Mouse (Mus musculus) ES-Bruce4 (cell line): ENCODE results near the gene Clic4. TPM values are rescaled to one million over a fixed set of nuclear protein-coding genes. Genes with fewer than 3 reads are reported as not detected.

Source experiments
- H3K27ac ChIP-seq: 2 replicates; pipeline ENCODE4 v1.5.1; 2012; ENCODE audit warnings: low read length, inconsistent platforms; ENCODE audit not compliant: insufficient read depth
- H3K27me3 ChIP-seq: 2 replicates; pipeline ENCODE4 v1.6.1; 2012; ENCODE audit warnings: mild to moderate bottlenecking, low read length, inconsistent platforms; ENCODE audit not compliant: control insufficient read depth, poor library complexity, insufficient read depth, severe bottlenecking
- H3K36me3 ChIP-seq: 2 replicates; pipeline ENCODE4 v1.6.1; 2012; ENCODE audit warnings: inconsistent platforms, mild to moderate bottlenecking, low read length, moderate library complexity; ENCODE audit not compliant: control insufficient read depth, poor library complexity, insufficient read depth, severe bottlenecking
- H3K4me1 ChIP-seq: one replicate; pipeline ENCODE4 v1.8.1; 2011; ENCODE audit warnings: low read length; ENCODE audit not compliant: control insufficient read depth, insufficient read depth
- H3K4me3 ChIP-seq: 2 replicates; pipeline ENCODE4 v1.5.1; 2011; ENCODE audit warnings: low read depth, mild to moderate bottlenecking, low read length
- H3K9ac ChIP-seq: 2 replicates; pipeline ENCODE4 v1.6.1; 2012; ENCODE audit warnings: low read depth, mild to moderate bottlenecking, inconsistent platforms; ENCODE audit not compliant: poor library complexity, severe bottlenecking
- H3K9me3 ChIP-seq: replicated peaks from 2 replicates; pipeline ENCODE4 v1.6.1; 2012; ENCODE audit warnings: mild to moderate bottlenecking, low read length, inconsistent platforms; ENCODE audit not compliant: control insufficient read depth, poor library complexity, insufficient read depth, severe bottlenecking
- CTCF ChIP-seq: IDR thresholded peaks from one replicate; pipeline ENCODE4 v1.8.1; 2011; ENCODE audit warnings: low read depth, low read length
- EP300 ChIP-seq: IDR thresholded peaks from 2 replicates; pipeline ENCODE4 v1.6.1; 2011; ENCODE audit warnings: low read depth, low read length; ENCODE audit not compliant: insufficient read depth
- POLR2A ChIP-seq: IDR thresholded peaks from one replicate; pipeline ENCODE4 v1.8.1; 2011; ENCODE audit warnings: low read length; ENCODE audit not compliant: insufficient read depth
- polyA plus RNA-seq: library from polyadenylated mRNA; stranded (reverse); fragments of >200 nt; gene quantifications from 2 replicates; pipeline ENCODE4 v1.2.4, GENCODE M21; 2011; ENCODE audit warnings: low read depth; ENCODE audit not compliant: missing spikeins, insufficient read depth, insufficient read length

The Clic4 gene
- polyA plus RNA-seq, 1 experiment = 151 TPM

DNA sequence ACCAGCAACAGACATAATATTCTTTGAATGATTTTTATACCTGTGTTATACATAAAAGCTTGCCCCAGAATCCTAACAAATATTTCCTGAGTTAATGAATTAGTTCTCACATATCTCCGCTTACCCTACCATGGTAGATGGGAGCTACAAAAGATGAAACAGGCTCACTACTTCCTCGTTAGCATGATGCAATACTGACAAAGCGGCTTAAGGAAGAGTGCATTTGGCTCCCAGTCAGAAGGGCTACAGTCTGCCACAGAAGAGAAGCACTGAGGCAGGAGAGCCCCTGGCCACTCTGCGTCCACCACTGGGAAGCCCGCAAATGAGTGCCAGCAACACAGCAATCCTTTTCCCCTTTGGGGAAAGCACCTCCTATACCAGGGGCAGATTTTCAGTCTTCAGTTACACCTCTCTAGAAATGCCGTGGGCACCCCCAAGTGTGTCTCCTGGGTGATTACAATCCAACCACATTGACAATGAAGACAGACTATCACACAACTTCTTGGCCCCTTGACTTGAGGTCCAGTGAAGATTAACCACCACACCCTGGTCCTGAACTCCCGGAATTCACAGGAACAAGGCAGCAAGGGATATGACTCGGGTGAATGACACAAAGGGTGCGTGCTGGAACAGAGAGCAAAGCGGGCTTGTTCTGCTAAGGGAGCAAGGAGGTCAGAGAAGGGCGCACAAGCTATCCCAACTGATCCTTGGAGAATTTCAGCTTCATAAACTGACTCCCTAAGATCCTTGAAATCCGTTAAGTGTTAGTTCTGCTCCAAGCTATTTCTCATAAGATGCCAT is 19.2 kb downstream of the Clic4 start:
- Histone ChIP-seq H3K4me1 (peaks cover 3% of the 10 kb centered on the region), H3K9ac (no peak overlapping the region), H3K27me3 (no peaks in the 10 kb centered on the region), H3K27ac (no peak overlapping the region; the same call in 1 of the 2 replicates), H3K36me3 (0 out of 2 replicates have a peak, but pooled peaks cover 1% of the 10 kb centered on the region), H3K9me3 (no peaks in the 10 kb centered on the region), H3K4me3 (no peak overlapping the region)
- TF ChIP-seq CTCF (no peak), EP300 (no peak), POLR2A (no peak)

DNA sequence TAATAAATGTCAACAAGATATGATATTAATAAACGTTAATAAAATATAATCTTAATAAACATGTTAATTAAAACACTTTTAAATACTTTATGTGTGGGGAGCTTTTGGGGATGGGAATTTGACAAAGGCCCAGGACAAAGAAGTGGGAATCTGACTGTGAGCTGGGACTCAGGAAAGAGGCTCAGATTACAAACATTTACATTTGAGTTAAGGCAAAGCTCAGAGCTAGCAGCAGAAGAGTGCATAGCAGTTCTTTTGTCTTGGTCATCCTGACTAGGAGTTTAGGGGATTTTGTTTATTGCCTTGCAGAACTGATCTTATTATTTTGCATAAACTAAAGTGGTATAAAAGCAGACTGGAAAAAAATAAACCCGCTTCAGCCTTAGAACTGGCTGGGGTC is 20.8 kb downstream of the Clic4 start:
- Histone ChIP-seq H3K27me3 (no peaks in the 10 kb centered on the region), H3K4me1 (peaks cover 2% of the 10 kb centered on the region), H3K27ac (peak overlapping the region; percentile 64; the same call in 1 of the 2 replicates), H3K36me3 (no peaks in the 10 kb centered on the region), H3K9ac (no peak overlapping the region), H3K9me3 (no peaks in the 10 kb centered on the region), H3K4me3 (no peak overlapping the region)
- no peak for TF ChIP-seq CTCF

DNA sequence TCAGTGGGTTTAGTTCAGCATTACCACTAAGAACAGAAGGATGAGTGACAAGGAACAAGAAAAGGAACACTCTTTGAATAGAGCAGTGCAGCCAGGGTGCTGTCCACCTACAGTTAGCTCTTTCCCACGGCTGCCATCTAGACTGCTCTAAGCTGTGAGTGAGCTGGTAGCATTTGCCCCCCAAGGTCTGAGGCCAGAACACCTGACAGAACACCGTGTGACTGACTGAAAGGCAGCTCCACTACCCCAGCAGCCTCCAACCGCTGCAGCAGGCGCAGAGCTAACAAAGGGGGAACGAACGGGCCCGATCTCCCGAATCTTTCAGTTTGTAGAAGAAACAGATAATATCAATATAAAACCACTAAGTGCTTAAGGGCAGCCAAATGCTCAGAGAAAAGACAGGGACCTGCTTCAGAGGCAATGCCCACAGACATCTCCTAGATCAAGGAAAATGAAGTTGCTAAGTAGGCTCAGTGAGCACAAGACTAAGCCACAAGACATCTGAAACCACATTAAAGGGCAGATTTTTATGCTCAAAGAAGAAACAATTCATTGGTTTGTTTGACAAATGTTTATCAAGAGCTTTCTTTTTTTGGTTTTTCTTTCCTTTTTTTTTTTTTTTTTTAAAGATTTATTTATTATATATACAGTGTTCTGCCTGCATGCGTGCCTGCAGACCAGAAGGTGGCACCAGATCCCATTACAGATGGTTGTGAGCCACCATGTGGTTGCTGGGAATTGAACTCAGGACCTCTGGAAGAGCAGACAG is 24.2 kb downstream of the Clic4 start:
- Histone ChIP-seq H3K36me3 (no peaks in the 10 kb centered on the region), H3K9ac (no peak overlapping the region), H3K4me1 (peaks cover 4% of the 10 kb centered on the region), H3K4me3 (no peak overlapping the region), H3K27me3 (no peaks in the 10 kb centered on the region), H3K27ac (no peak overlapping the region), H3K9me3 (no peaks in the 10 kb centered on the region)
- TF ChIP-seq EP300 (no peak), CTCF (no peak), POLR2A (no peak)

DNA sequence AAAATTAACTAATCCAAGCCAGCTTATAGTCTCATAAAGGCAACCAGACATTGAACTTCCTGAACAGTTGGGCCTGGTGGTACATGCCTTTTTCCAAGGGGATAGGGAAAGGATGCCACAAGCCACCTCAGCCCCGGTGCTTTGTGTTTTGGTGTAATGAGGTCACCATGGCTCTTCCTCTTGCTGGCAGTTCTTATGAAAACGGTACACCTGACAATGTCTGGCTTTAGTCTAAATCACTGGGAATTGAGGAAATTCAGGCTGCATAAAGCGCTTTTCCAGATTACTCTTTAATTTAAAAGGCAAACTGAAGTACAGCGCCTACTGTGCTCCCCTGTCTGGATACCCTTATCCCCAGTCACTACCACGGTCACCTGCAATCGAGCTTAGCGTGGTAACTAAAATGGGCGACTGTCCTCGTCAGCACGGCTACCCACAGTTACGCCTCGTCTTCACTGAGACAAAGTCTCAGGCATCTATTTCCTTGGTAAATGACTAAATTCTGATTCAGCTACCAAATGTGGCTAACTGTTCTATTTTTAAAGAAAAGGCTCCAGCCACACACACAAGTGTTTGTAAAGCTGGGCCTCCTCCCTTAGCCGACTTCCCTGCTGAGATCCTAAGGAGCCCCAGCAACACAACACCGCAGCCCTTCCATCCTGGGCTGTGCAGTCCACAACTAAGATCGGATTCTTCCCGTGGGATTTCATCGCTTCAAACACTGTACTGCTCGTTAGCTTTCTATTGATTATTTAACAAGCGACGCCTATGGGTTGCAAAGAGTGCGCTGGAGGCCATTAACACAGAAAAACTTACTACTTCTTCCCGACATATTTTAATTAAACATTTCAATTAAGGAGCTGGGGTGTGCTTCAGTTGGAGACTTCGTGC is 25.5 kb downstream of the Clic4 start:
- H3K9ac ChIP-seq = no peak overlapping the region
- H3K27me3 ChIP-seq = no peaks in the 10 kb centered on the region
- H3K27ac ChIP-seq = peak overlapping the region; percentile 10; the same call in 1 of the 2 replicates
- no peaks in the 10 kb centered on the region for H3K9me3 ChIP-seq
- H3K4me3 ChIP-seq = no peak overlapping the region
- TF ChIP-seq EP300 (no peak), CTCF (no peak), POLR2A (no peak)
- no peaks in the 10 kb centered on the region for H3K36me3 ChIP-seq
- peaks cover 5% of the 10 kb centered on the region for H3K4me1 ChIP-seq

DNA sequence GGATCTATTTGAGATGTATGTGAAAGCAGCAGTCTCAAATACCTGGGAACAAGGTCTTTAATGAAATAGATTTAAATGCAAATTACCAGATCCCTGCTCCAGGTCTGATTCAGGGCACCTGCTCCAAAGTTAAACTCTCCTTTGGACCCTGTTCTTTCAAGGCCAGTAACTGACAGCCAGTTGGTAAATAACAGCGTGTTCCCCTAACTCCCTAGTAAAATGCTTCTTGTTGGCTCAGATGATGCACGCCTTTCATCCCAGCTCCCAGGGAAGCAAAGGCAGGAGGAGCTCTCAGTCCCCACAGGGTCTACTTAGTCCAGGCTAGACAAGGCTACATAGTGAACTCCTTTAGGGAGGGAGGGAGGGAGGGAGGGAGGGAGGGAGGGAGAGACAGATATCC is 26.2 kb downstream of the Clic4 start:
- no peak for TF ChIP-seq POLR2A
- Histone ChIP-seq H3K4me1 (peaks cover 5% of the 10 kb centered on the region), H3K27ac (0 out of 2 replicates have a peak overlapping the region, but pooled peaks have one; percentile 52), H3K36me3 (no peaks in the 10 kb centered on the region), H3K9me3 (no peaks in the 10 kb centered on the region), H3K27me3 (no peaks in the 10 kb centered on the region), H3K9ac (no peak overlapping the region), H3K4me3 (no peak overlapping the region)
